Mouse (Mus musculus) activated CD4-positive, CD25-positive, alpha-beta regulatory T cell, adult 9 weeks (primary cell): ENCODE results near the gene Ccdc81. TPM values are rescaled to one million over a fixed set of nuclear protein-coding genes. Genes with fewer than 3 reads are reported as not detected.

Source experiments
- polyA plus RNA-seq: library from polyadenylated mRNA; unstranded; fragments of 100-300 nt; shearing (Covaris generic); gene quantifications from one replicate; pipeline ENCODE4 v1.2.1, GENCODE M21; 2017

Ccdc81 gene
- polyA plus RNA-seq: not detected

GRCm38 (mm10) chr7:89903442-89904343 is at the start of gene Ccdc81:
Ccdc81 (minus strand) TSS chr7:89903629.

DNA sequence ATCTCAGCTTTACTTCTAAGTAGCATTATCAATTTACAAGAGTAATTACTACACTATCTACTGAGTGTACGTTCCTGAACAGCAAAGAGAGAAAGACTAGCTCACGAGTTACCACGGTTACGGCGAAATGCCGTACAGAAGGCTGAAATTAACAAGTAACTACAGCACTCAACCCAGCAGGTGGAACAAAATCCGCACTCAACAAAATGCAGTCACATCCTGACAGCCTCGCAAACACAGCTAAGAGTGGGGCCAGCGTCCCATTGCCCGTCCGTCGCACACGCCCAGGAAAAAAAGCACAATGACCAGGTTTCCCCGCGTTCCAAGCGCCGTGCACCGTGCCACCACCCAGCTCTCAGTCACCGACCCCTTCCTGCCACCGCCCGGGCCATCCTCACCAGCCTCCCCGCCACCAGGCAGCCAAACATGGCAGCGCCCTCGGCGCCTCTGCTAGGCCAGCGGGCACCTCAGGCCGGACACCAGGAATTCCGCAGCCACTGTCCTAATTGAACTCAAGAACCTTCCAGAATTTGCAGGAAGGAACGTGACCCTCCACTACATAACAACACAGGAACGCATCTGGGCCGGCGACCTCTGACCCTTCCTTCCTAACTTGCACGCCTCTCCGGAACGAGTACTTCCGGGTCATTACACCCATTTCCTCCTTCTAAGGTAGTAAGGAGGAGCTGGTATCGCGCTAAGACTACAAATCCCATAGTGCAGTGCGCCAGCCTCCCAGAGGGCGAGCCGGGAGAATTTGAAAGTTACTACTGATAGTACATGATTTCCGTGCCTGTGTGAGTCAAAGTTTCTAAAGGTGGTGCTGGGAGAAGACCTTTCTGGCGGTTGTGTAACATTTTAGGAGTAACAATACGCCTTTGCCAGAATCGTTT is 37.4 kb upstream of the Ccdc81 start, which contains the start of gene Hikeshi:
Gene Hikeshi, minus strand, starts transcription at position 634 of the 893 bp plus-strand sequence.

Other genes with a start within 250 kb of the Ccdc81 start
- gene Hikeshi, start 37.6 kb upstream of the Ccdc81 start, polyA plus RNA-seq: 114 TPM
- gene Eed, start 77.4 kb upstream of the Ccdc81 start, polyA plus RNA-seq: 61.0 TPM
- 24.5 TPM for gene Picalm, start 226.6 kb upstream of the Ccdc81 start, polyA plus RNA-seq